Mouse (Mus musculus) effector memory CD4-positive, alpha-beta T cell, adult 5 months (primary cell): ENCODE data around the gene Ngdn. TPM values are rescaled to one million over a fixed set of nuclear protein-coding genes. Genes with fewer than 3 reads are reported as not detected.

ENCODE experiments used
- polyA plus RNA-seq: library from polyadenylated mRNA; unstranded; fragments of 100-300 nt; shearing (Covaris generic); gene quantifications from one replicate; pipeline ENCODE4 v1.2.1, GENCODE M21; 2017

The Ngdn gene
- 107 TPM for polyA plus RNA-seq

GRCm38 (mm10) chr14:55014991-55015766, at the start of gene Ngdn:
TSS of gene Ngdn (plus strand) at chr14:55015454.

GRCm38 (mm10) chr14:54966320-54966977, 48.8 kb upstream of the Ngdn start, which contains the start of gene Myh6:
TSS of gene Myh6 (minus strand) at chr14:54966927.

GRCm38 (mm10) chr14:54976633-54977032, 38.6 kb upstream of the Ngdn start, which contains the start of gene Gm17428:
TSS of gene Gm17428 (plus strand) at chr14:54976933.

GRCm38 (mm10) chr14:54994136-54994868, 21.0 kb upstream of the Ngdn start, which contains the start of gene Myh7:
TSS of gene Myh7 (minus strand) at chr14:54994626.

Other genes starting within 250 kb of the Ngdn start
- not detected for gene Slc7a8, start 233.5 kb upstream of the Ngdn start, polyA plus RNA-seq
- gene Rnf212b, start 201.3 kb upstream of the Ngdn start, polyA plus RNA-seq, result not detected
- gene Homez, start 144.5 kb upstream of the Ngdn start, polyA plus RNA-seq, result 7.2 TPM
- gene Ppp1r3e, start 137.9 kb upstream of the Ngdn start, polyA plus RNA-seq, result 2.8 TPM
- gene Bcl2l2, start 132.1 kb upstream of the Ngdn start, polyA plus RNA-seq, result 0.16 TPM
- not detected for gene Gm20521, start 132.0 kb upstream of the Ngdn start, polyA plus RNA-seq
- 198 TPM for gene Pabpn1, start 123.0 kb upstream of the Ngdn start, polyA plus RNA-seq
- gene Slc22a17, start 102.3 kb upstream of the Ngdn start, polyA plus RNA-seq, result 1.7 TPM
- gene Efs, start 89.3 kb upstream of the Ngdn start, polyA plus RNA-seq, result not detected
- not detected for gene Il25, start 82.8 kb upstream of the Ngdn start, polyA plus RNA-seq
- not detected for gene Cmtm5, start 79.2 kb upstream of the Ngdn start, polyA plus RNA-seq
- gene Myh6, start 48.5 kb upstream of the Ngdn start, polyA plus RNA-seq, result not detected
- not detected for gene Gm17428, start 38.5 kb upstream of the Ngdn start, polyA plus RNA-seq
- gene Myh7, start 20.8 kb upstream of the Ngdn start, polyA plus RNA-seq, result not detected
- 13.4 TPM for gene Zfhx2, start 76.9 kb downstream of the Ngdn start, polyA plus RNA-seq
- 10.8 TPM for gene Thtpa, start 79.3 kb downstream of the Ngdn start, polyA plus RNA-seq
- gene Ap1g2, start 91.1 kb downstream of the Ngdn start, polyA plus RNA-seq, result 145 TPM
- not detected for gene Jph4, start 101.5 kb downstream of the Ngdn start, polyA plus RNA-seq
- gene Dhrs2, start 206.6 kb downstream of the Ngdn start, polyA plus RNA-seq, result not detected